Mouse (Mus musculus) urinary bladder, postnatal 25 days (tissue): Measurements from ENCODE around the gene Sgpl1.

Experiments used
- DNase-seq: peaks from one replicate; pipeline ENCODE4 v3.0.0; 2022; ENCODE audit warnings: low spot score

The Sgpl1 gene

DNA sequence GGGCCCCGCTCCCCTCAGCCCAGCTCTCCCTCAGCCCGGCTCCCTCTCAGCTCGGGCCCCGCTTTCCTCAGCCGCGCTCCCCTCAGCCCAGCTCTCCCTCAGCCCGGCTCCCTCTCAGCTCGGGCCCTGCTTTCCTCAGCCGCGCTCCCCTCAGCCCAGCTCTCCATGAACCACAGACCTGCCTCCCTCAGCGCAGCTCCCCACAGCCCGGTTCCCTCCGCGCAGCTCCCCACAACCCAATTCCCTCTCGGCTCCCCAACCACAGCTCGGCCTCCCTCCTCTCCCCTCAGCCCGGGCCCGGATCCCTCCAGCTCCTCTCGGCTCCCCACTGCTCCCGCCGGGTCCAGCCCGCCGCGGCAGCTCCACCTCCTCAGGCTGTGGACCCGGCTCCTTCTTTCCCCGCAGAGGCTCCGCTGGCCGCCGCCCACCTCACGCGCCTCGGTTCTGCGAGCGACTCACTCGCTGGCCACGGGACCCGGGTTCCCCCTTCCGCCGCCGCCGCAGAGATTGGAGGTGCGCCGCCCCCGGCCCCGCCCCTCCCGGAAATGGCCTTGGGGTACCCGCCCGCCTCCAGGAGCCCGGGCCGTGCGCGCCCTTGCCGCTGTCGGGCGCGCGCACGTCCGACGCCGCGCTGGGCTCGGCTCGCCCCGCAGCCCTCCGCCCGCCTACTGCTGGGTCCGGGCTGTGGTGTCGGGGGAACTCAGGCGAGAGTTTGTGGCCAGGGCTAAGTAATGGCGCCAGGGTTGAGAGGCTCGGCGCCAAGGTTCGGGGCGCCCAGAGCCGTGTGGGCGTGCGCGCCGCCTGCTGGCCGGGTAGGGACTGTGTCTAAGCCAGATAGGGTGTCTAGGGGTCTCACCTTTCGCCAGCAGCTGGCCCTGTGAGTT, at the start of gene Sgpl1:
TSS of gene Sgpl1 (minus strand) at position 547 of the 884 bp plus-strand sequence.
- peak; percentile 88 for DNase-seq

DNA sequence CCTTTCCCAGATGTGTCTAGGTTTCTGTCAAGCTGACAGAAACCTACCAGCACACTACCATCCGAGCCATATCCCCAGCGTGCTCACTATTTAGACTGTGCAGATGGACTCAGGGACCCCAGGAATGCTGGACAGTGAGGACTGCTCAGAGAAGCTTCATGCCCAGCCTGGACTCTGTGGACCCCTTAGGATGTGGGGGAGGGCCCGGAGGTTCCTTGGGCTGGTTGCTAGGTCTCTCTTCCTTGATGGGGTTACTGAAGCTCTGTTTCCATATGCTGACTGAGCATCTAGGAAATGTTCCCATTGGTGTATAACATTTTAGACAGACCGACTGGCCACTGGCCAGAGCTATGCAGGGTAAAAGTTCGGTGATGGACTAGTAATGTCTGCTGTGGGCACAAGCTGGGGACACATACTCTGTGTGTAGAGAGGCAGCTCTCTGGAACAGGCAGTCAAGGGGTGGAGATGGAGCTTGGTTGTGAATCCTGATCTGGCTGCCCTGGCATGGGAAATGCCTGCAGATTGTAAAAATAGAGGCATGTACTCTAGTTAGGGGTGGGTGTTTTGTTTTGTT, 48.3 kb upstream of the Sgpl1 start:
- no peak for DNase-seq

DNA sequence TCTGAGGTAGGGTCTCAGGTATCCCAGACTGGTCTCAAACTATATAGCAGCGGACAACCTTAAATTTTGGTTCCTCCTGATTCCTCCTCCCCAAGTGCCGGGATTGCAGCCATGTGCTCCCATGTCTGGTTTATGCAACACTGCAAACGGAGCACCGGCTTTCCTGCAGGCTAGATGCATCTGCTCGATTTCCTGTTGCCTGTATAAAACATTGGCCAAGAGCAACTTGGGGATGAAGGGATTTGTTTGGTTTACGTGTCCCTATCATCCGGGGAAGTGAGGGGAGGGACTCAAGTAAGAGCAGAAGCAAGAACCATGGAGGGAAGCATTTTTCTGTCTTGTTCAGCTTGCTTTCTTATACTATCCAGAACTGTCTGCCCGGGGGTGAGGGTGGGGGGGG, 47.7 kb upstream of the Sgpl1 start:
- no peak for DNase-seq

DNA sequence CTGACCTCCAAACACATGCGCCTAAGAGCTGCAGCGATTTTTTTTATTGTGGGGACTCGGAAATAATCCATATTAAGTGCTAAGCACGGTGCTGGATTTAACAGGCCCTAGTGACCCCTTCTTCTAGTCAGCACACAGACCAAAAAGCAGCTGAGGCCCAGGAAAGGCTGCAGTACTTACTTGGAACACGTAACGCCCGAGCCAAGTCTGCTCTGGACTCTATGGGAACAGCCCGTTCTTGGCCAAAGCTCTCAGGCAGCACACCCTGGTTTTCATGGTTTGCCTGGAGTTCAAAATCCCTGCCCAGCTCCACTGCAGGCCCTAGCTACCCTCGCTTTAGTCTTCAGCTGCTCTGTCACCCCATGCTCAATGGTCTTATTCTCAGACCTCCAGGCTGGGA, 47.1 kb upstream of the Sgpl1 start:
- DNase-seq = no peak

DNA sequence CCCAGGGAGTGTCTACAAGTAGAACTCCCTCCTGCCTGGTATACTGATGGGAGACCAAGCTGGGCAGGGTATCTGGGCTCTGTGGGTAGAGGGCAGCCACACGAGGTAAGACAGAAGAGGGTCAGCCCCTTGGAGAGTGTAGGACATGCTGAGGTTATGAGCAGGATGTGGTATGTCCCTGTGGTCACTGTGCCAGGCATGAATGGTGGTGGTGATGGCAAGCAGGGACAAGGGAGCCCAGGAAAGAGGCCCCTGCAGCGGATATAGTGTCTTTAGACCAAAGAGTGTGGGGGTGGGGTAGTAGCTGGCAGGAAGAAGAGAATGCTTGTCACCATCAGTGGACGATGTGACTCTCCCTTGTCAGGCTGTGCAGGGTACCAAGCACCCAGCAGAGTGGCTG, 40.5 kb upstream of the Sgpl1 start:
- no peak for DNase-seq

DNA sequence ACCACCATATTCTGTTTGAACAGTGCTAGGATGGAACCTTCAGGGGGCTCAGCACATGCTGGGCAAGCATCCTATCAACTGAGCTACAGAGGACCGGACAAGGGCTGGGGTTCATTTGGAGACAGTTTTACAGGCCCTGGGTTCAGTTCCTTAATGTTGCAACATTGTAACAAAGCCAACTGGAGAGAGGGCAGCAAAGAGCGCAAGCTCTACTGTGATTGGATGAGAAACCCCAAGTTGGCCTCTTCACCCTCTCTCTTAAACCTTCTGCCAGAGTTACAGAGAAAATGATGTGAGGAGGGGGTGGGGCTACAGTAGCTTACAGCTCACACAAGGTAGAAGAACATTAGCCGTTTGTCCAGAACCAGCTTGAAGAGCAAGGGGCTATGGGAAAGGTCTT, 39.5 kb upstream of the Sgpl1 start:
- DNase-seq = no peak

DNA sequence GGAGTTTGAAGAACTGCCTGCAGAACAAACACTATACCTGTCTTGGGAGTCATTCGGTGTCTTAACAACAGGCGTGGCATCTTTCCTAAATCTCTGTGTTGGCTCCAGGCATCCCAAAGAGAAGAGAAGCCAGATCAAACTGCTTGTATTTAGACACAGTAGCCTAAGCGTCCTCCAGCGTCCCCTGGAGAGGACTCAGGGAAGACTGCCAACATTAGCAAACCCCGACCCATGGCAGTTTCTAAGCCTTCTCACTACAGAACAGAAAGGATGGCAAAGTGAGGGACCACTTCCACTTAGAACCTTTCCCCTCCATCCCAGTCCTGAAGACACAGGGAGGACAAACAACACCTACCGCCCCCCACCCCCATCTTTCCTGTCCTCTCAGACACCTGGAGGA, 32.4 kb upstream of the Sgpl1 start:
- DNase-seq = no peak

DNA sequence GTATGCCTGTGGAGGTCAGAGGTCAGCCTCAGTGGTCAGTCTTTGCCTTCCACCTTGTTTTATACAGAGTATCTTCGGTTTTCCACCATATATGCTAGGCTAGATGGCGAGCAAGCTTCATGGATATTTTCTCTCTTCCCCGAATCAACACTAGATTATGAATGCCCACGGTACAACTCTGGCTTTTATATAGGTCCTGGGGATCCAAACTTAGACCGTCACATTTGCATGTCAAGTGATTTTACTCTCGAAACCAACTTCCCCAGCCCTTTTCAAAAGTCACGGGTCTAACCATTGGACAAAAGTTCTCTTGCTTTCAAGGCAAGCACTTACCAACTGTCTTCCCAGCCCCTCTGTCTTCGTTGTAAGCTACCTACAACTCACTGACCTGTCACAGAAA, 31.2 kb upstream of the Sgpl1 start:
- DNase-seq = no peak

DNA sequence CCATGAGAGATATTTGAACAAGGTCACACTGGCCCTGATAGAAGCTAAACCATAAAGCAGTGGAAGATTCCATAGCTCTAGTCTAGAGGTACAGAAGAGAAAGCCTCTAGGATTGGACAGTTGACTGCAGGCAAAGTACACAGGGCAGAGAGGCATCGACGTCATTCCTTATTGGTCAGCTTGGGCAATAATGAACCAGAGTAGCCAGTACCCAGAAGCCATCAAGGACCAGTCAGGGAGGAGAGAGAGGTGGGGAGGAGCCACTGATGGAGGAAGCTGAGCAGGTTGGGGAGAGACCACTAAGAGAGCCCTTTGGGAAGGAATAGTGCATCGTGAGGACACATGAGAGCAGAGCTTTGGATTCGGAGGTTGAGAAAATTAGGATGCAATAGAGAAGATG, 30.2 kb upstream of the Sgpl1 start:
- no peak for DNase-seq

DNA sequence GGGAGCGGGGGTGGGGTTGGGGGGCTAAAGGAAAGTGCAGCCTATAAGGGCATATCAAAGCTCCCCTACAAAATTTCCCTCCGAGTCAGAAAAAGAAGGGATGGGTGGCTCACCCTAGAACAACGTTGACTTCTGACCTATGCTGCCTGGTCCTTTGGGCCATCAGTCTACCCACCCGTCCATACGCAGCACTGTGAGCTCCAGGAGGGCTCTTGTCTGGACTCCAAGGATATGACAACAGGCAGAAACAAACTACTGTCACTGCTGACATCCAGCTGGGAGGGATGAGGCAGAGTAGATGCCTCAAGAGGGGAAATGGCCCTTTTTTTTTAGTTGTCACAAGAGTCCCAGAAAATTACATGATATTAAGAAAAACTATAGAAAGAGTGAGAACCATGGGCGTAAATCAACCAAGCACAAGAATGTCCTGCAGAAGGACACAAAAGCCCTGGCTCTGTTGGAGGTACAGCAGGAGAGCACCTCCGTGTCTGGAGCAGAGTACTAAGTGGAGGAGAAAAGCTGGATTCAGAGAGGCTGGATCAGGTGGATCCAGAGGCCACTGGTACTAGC, 28.8 kb upstream of the Sgpl1 start:
- DNase-seq = no peak

DNA sequence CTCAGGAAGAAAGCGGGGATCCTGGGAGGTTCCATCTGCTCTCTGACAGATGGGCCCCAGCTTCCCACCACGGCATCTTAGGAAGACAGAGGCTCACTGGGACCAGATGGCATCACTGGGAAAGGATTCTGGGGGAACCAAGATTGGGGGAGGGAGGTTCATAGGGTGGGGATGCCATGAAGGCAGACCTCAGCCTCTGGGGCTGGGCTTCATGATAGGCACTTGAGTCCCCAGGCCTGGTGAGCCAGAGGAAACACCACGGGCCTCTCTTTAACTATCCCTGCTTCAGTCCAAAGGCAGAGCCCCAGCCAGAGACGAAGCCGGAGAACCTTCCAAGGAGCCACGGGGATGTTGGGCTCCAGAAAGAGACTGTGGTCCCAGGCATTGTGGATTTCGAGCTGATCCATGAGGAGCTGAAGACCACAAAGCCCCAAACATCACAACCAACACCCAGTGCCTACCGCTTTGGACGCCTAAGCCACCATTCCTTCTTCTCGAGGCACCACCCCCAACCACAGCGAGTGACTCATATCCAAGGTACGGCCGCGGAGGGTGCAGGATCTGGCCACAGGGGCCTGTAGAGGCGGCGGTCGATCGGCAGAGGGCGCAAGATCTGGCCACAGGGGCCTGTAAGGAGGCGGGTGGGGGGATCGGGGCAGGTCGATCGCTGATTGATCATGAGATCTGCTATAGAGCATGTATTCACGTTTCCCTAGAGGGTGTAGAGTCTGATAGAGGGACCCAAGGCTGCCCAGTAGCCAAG, 28.1 kb upstream of the Sgpl1 start:
- no peak for DNase-seq

DNA sequence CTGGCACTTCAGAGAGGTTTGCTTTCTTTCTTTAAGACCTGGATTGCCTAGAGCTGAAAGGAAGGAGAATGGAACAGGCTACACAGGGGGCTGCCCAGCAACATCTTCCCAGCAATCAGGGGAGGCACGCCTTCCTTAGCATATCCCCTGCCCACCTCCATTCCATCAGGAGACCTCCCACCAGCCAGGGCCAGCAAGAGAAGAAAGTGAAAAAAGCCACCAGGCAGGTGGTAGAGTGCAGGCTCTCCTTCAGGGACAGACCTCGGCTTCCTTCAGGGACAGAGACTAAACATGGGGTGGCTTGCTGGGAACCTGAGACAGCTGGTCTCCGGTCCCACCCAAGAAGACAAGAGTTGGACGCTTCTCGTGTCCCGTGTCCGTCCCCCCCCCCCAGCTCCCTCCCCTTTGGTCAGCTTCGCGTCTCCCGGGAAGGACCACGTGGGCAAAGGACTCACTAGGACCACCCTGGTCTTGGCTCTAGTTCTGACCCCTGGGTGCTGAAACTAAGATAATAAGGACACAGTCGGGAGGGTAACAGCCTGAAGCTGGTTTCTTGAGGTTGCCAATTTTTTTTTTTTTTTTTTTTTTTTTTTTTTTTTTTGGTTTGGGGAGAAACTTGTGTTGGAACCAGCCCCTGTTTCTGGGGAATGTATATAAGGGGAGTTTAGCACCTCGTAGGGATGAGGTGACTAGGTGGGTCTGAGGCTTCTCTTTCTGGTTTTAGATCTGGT, 27.4 kb upstream of the Sgpl1 start:
- no peak for DNase-seq

DNA sequence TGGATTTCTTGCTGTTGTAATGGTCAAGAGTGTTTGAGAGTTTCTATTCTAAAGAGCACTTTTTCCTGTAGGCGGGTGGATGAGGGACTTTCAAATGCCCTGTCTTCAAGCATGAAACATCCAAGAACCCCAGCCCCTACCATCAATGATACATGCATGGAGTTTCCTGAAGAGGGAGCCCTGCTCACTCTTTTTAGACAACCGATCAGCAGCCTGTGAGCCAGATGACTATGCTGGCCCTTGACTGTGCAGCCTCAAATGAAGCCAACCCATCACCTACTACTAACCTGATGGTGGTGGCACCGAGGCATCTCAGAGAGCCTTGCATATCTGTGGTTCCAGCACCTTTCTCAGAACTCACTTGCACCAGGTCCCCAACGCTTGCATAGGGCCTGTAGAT, 25.0 kb upstream of the Sgpl1 start:
- DNase-seq = no peak

DNA sequence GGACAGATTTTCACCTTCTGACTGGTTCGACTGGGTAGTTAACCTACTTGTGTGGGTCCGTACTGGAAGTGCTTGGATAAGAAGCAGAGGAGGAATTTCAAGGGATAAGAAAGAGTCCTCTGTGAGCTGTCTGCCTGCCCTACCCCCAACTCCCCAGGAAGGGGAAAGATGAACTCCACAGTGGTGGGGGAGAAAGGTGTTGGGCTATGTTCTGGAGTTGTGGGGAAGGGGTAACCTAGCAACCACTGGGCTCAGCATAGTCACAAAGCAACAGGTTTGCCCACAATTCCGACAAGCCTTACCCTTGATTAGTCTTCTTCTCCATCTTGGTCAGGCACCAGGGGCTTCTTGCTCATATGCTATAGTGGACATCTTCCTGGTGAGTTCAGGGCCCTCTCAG, 24.2 kb upstream of the Sgpl1 start, which contains the start of gene Tbata:
TSS of gene Tbata (plus strand) at position 301 of the 400 bp plus-strand sequence.
- no peak for DNase-seq

DNA sequence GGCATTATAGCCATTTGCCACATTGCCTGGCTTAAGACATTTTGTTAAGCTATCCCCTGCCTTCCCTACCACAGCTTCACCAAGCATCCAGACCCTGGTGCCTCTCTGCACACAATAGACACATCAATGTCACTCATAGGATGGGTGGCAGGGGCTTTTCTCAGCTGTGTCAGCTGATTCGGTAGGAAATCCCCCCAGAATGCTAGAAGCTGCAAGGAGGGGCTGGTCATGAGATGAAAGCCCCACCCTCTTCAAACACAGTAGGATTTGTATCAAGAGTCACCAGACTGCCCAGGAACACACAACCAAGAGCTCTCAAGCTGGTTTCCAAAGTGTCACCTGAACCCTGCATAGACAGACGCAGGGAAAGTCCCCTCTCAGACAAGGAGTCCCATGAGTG, 20.9 kb upstream of the Sgpl1 start:
- DNase-seq = no peak

DNA sequence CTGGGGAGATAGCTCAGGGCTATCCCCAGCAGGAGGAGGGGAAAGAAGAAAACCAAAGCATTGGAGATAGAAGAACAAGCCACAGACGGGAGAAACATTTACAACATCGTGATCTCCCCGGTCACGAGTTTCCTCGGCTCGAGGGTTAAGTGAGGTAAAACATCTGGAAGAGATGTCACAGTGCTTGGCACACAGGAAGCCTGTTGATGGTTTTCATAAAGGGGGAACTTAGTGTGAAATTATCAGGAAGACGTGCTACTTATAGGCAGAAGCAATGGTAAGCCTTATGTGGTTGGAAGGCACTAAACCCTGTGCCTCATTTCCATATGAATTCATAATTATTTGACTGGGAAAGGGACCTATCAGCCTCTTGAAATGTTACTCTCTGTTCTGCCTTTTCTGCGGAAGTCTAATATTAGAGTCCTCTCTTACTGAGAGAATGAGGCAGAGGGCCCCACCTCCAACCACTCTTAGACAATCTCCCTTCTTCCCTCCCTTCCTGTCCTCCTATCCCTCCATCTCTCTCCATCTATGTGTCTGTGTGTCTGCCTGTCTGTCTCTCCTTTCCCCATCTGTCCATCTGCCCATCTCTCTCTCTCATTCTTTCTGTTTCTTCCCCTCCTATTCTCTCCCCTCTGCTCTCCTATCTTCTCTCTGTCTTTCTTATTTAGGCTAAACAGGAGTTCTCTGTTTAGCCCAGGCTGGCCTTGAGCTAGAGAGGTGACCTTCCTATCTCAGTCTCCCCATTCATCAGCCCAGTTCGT, 20.0 kb upstream of the Sgpl1 start:
- DNase-seq = no peak

DNA sequence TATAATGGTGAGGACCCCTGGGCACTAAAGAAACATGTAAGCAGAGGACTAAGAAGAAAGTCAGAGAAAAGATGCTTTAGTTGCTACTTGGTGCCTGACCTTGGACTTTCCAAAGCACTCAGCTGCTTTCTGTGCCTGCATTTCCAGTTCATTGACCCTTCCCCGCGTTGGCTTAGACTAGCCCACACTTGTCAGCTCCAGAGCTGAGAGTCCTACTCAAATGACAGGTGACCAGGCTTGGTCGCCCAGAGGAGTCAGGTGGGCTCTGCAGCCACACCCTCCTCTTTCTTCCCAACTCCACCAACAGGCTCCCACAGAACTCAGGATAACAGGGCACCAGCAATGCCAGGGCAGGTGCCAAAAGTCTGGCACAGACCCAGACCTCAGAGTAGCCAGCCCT, 14.9 kb upstream of the Sgpl1 start:
- DNase-seq = peak; percentile 29

DNA sequence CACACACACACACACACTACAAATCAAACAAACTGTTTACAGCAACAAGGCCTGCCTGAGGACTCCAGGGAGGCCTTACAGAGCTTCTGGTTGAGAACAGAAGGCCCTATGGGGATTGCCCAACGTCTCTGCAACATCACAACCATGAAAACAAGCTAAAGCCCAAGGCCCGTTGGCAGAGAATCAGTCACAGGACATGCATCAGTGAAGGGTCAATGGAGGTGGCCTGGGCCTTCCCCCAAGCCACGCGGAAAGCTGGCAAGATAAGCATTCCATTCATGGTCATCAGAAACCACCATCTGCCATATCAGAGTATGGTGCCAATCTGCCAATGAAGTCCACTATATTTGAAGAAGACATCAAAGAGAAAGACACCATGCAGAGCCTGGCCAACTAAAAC, 13.2 kb upstream of the Sgpl1 start:
- DNase-seq = no peak

DNA sequence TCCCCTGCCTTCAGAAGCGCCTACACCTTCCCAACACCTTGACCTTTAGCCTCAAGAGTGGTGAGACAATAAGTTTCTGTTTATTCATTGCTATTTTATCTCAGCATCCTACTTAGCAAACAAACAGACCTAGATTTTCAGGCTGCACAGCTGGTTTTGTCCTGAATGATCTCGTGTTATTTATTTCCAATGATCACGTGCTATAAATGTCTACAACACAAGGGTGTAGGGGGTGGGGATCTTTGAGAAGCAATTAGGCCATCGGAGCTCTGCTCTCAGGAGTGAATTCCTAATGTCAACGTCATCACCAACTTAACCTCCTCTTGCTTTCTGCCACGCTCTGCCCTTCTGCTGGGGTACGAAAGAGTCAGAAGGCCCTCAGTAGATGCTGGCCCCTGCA, 12.6 kb upstream of the Sgpl1 start:
- no peak for DNase-seq

DNA sequence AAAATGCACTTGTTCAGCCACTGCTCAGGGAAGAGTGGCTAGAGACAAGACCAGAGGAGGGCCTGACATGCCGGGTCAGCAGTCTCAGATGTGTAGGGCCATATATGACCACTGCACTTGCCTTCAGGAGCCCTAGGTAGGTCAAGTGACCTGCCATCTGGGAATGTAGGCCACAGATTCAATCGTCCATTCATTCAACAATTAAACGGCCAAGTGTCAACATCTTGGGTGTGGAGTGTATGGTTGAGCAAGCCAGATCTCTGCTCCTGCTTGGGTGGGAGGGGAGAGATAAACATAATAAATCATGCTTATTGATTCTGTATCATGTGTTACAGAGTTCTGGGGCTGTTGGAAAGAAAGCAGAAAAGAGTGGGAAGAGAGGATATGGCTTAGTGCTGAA, 11.1 kb upstream of the Sgpl1 start:
- DNase-seq = no peak

DNA sequence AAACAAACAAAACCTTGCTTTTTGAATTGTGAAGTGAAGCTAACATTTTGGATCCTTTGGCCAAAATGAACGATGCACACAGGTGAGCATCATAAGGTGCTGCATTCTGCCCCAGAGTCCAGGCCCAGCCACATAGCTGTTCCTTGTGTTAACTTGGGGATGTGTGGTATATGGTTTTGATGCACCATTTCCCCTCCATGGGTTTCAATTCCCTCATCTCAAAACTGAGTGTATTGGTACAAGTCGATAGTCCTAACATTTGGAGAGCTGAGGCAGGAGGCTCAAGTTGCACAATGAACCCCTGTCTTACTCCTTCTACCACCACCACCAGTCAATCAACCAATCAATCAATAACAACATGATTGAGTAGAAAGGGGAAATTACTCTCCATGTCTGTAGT, 8.9 kb upstream of the Sgpl1 start:
- DNase-seq = no peak
